Mouse (Mus musculus) embryonic facial prominence, embryonic 15.5 days (tissue): ENCODE measurements at regions not wholly inside any gene's neighbourhood (a gene's known extent, or its start where the extent isn't known, plus 50 kb on each side); places are given as distances from the start of the nearest gene placed in this dataset.

ENCODE experiments used
- ATAC-seq: fragments of 200-750 bp; cut with Nextera tagmentation; 2 replicates; pipeline ENCODE4 v1.8.0; 2017; ENCODE audit warnings: low read depth, moderate TSS enrichment; ENCODE audit not compliant: insufficient number of reproducible peaks, low FRiP score, low TSS enrichment
- H3K27ac ChIP-seq: fragments of 300-500 bp; sonication (generic); replicated peaks from 2 replicates; pipeline ENCODE4 v1.5.1; 2015; ENCODE audit warnings: mild to moderate bottlenecking, inconsistent platforms
- H3K27me3 ChIP-seq: fragments of 300-500 bp; sonication (generic); 2 replicates; pipeline ENCODE4 v1.6.1; 2015; ENCODE audit warnings: inconsistent platforms
- H3K36me3 ChIP-seq: fragments of 300-500 bp; sonication (generic); 2 replicates; pipeline ENCODE4 v1.6.1; 2015; ENCODE audit warnings: mild to moderate bottlenecking, inconsistent platforms
- H3K4me1 ChIP-seq: fragments of 300-500 bp; sonication (generic); 2 replicates; pipeline ENCODE4 v1.6.1; 2015; ENCODE audit warnings: inconsistent platforms
- H3K4me2 ChIP-seq: fragments of 300-500 bp; sonication (generic); replicated peaks from 2 replicates; pipeline ENCODE4 v1.6.1; 2015; ENCODE audit warnings: mild to moderate bottlenecking, inconsistent platforms
- H3K4me3 ChIP-seq: fragments of 300-500 bp; sonication (generic); replicated peaks from 2 replicates; pipeline ENCODE4 v1.5.1; 2015; ENCODE audit warnings: mild to moderate bottlenecking, inconsistent platforms
- H3K9ac ChIP-seq: fragments of 300-500 bp; sonication (generic); 2 replicates; pipeline ENCODE4 v1.6.1; 2015; ENCODE audit warnings: inconsistent platforms
- H3K9me3 ChIP-seq: fragments of 300-500 bp; sonication (generic); replicated peaks from 2 replicates; pipeline ENCODE4 v1.6.1; 2016; ENCODE audit warnings: inconsistent platforms
- WGBS: fragments of 180-500 bp; shearing (Covaris S2); methylation state at CpG from one replicate; pipeline ENCODE4 v1.1.7; 2015; 5-methylcytosine and 5-hydroxymethylcytosine counted together

DNA sequence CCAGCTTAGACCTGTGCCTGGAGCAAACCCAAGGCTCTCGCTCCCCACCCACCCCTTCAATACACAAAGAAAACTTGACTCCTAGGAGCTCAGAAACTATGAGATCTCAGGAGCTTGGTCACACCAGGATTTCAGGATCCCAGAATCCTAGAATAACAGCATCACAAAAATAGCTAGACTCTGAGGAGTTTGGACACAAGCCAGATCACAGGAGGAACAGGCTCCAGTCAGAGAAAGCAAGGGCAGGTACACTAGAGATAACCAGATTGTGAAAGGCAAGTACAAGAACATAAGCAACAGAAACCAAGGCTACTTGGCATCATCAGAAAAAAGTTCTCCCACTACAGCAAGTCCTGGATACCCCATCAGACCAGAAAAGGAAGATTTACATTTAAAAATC is 221.5 kb downstream of the Epha7 start:
- Histone ChIP-seq H3K27ac (no peak overlapping the region), H3K36me3 (no peaks in the 10 kb centered on the region), H3K4me3 (no peak overlapping the region), H3K9me3 (no peaks in the 10 kb centered on the region), H3K9ac (no peak overlapping the region), H3K27me3 (no peaks in the 10 kb centered on the region), H3K4me1 (no peaks in the 10 kb centered on the region), H3K4me2 (no peak overlapping the region)
- 91% methylated on average over 1 of the region's 1 CpGs for WGBS
- no peak for ATAC-seq

DNA sequence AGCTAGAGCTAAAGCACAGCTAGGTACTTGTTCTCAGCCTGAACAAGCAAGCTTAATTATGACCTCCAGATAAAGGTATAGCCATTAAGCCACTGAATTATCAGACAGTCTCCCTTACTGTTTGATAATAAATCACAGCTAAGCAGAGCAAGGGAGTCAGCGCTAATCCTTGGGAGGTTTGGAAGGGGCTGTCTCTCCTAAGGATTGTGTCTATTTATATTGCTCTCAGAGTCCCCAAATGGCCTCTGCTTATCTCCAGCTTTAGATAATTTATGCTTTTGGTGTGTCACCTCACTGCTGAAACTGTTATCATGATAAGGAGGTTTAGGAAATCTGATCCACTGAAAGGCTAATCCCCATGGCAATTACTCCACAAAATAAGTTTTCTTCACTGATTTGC is 227.1 kb downstream of the Epha7 start:
- WGBS = 53% methylated on average over 1 of the region's 1 CpGs
- no peak overlapping the region for H3K4me3 ChIP-seq
- no peak overlapping the region for H3K9ac ChIP-seq
- H3K4me1 ChIP-seq = no peaks in the 10 kb centered on the region
- no peak for ATAC-seq
- H3K4me2 ChIP-seq = no peak overlapping the region
- H3K9me3 ChIP-seq = no peaks in the 10 kb centered on the region
- H3K27me3 ChIP-seq = no peaks in the 10 kb centered on the region
- no peak overlapping the region for H3K27ac ChIP-seq
- H3K36me3 ChIP-seq = no peaks in the 10 kb centered on the region

DNA sequence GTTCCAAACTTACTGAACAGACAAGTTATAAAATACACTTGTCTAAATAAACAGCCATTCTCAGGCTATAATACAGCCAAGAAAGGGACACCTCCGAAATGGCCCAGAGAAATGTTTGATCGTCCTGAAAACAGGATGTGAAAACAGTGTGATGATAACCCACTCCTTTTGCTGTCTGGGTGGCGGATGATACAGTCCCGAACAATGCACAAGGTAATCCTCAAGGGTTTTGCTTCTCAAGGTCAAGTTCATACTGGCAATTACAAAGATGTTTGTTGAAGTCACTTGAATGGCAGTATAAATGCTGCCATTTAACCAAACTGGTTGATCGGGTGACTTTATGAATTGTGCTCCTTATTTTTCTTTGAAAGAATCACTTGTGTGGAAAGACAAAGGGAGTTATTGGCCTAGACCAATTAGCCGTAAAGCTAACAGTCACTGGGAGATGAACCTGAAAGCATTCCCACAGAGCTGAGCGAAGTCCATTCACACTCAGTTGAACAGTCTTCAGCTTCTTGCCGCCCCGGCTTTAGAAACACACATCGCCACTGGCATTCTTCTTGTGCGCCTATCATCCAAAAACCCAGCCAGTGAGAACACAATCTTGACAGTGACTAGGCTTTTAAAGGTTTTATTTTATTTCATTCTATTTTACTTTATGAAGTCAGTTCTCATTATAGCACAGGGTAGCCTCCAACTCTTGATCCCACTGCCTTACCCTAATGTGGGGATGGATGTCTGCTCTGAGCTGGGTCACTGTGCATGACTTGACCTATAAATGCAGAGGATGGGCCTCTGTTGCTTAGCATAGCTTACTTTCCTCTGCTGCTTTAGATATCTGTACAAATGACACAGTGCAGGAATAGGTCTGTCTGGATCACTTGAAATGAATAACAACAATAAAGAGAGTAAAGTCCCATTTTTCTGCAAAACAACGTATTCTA is 256.0 kb downstream of the Epha7 start:
- Histone ChIP-seq H3K9ac (no peak overlapping the region), H3K9me3 (no peaks in the 10 kb centered on the region), H3K4me1 (no peaks in the 10 kb centered on the region), H3K4me2 (no peak overlapping the region), H3K27ac (no peak overlapping the region), H3K4me3 (no peak overlapping the region), H3K27me3 (no peaks in the 10 kb centered on the region), H3K36me3 (no peaks in the 10 kb centered on the region)
- no peak for ATAC-seq
- WGBS = 79% methylated on average over 12 of the region's 12 CpGs

DNA sequence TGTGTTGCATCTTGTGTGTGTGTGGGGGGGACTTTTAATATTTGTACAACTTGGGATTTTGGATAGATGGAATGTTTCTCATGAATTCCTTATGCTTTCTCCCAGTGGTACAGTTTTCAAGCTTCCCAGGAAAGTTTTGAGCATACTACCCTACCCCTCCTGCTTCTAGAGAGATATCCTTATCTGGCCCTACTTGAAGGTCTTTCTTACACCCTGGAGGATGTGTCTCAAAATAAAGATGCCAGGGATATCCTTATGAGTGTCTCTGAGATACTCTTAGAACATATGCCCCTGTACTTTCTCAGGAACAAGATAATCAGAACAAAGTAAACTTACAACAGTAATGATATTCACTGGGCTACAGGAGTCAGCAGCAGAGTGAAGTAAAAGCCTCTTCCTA is 261.3 kb downstream of the Epha7 start:
- H3K4me1 ChIP-seq = no peaks in the 10 kb centered on the region
- no peak for ATAC-seq
- H3K36me3 ChIP-seq = no peaks in the 10 kb centered on the region
- no peak overlapping the region for H3K27ac ChIP-seq
- no peak overlapping the region for H3K4me2 ChIP-seq
- no peaks in the 10 kb centered on the region for H3K9me3 ChIP-seq
- no peak overlapping the region for H3K4me3 ChIP-seq
- H3K9ac ChIP-seq = no peak overlapping the region
- no peaks in the 10 kb centered on the region for H3K27me3 ChIP-seq

DNA sequence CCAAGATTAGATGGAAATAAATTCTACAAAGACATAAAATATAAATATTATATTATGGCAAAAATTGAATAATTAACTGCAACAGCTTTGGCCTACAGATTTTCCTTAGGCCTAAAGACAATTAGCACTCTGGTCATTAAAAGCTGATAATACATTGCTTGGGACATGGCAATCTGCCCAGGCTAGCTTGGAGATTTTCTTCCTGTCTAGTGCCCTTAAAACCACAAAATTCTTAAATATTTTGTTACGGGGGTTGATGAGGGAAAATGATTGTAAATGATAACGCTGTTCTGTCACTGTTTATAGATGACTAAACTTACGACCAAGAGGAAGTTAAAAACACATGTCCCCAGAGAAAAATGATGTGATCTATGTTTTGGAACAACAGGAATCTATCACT is 261.9 kb downstream of the Epha7 start:
- Histone ChIP-seq H3K9ac (no peak overlapping the region), H3K9me3 (no peaks in the 10 kb centered on the region), H3K4me1 (no peaks in the 10 kb centered on the region), H3K36me3 (no peaks in the 10 kb centered on the region), H3K4me3 (no peak overlapping the region), H3K27me3 (no peaks in the 10 kb centered on the region), H3K4me2 (no peak overlapping the region), H3K27ac (no peak overlapping the region)
- no peak for ATAC-seq
- WGBS = 38% methylated on average over 3 of the region's 3 CpGs

DNA sequence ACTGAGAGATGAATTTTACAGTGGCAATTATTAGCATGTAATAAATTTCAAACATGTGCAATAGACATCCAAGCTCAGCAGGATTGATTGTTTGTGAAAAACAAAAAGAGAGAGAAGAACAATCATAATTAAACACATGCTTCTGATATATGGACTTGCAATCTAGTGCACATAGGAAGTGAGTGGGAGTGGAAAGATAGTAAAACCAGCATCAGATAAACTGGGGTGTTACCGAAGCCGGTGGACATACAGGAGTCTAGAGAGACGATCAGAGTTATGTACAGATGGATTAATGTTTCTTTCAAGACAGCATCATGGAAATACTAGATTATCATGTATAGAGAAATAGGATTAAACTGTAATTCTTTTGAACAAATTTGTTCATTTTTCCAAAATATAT is 263.8 kb downstream of the Epha7 start:
- Histone ChIP-seq H3K9me3 (no peaks in the 10 kb centered on the region), H3K27me3 (no peaks in the 10 kb centered on the region), H3K4me2 (no peak overlapping the region), H3K9ac (no peak overlapping the region), H3K4me1 (no peaks in the 10 kb centered on the region), H3K27ac (no peak overlapping the region), H3K36me3 (no peaks in the 10 kb centered on the region), H3K4me3 (no peak overlapping the region)
- 86% methylated on average over 3 of the region's 3 CpGs for WGBS
- no peak for ATAC-seq

DNA sequence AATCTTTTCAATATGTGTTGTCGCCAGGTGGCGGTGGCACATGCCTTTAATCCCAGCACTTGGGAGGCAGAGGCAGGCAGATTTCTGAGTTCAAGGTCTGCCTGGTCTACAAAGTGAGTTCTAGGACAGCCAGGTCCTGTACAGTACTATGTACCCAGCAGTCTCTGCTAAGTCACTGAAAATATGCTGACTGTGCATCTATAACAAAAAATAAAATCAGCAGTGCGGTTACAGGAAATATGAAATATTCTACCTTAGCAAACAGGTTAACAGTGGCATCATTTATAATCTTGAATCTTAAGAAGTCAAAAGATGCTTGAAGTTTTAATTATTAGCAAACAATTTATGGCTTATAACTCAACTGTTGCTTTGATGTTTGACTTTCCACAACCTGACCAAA is 265.5 kb downstream of the Epha7 start:
- H3K4me2 ChIP-seq = no peak overlapping the region
- no peaks in the 10 kb centered on the region for H3K9me3 ChIP-seq
- H3K4me1 ChIP-seq = no peaks in the 10 kb centered on the region
- H3K4me3 ChIP-seq = no peak overlapping the region
- no peaks in the 10 kb centered on the region for H3K27me3 ChIP-seq
- 93% methylated on average over 3 of the region's 3 CpGs for WGBS
- ATAC-seq = no peak
- H3K9ac ChIP-seq = no peak overlapping the region
- H3K27ac ChIP-seq = no peak overlapping the region
- no peaks in the 10 kb centered on the region for H3K36me3 ChIP-seq

DNA sequence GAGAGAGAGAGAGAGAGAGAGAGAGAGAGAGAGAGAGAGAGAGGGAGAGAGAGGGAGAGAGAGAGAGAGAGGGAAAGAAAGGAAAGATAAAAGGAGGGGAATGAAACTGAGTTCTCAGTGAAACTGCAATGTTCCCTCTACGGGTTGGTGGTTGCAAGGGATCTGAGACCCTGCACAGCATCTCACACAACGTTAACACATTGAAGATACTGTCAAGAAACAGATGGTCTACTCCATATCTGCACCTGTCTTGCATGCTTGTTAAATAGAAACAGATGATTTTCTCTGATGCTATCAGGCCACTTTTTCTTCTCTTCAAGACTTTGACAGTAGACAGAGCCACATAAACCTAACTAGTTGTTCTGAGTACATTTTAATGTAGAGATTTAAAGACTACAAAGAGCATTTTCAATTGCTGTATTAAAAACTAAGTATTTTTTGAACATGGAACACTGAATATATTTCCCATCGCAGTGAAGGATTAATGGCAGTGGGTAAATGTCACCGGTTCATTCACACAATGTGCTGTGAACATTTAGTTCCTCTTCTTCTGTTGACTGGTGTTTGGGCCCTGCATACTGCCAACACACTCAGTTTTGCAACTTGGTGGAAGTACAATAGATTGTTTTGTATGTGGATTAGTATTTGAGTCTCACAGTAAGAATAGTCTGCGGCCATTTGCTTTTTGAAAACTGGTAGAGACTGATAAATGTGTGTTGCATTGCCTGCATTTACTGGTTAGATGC is 270.8 kb downstream of the Epha7 start:
- H3K27ac ChIP-seq = no peak overlapping the region
- no peaks in the 10 kb centered on the region for H3K4me1 ChIP-seq
- no peak overlapping the region for H3K4me3 ChIP-seq
- ATAC-seq = no peak
- no peak overlapping the region for H3K9ac ChIP-seq
- WGBS = 60% methylated on average over 5 of the region's 5 CpGs
- H3K9me3 ChIP-seq = no peaks in the 10 kb centered on the region
- H3K4me2 ChIP-seq = no peak overlapping the region
- no peaks in the 10 kb centered on the region for H3K36me3 ChIP-seq
- H3K27me3 ChIP-seq = no peaks in the 10 kb centered on the region

DNA sequence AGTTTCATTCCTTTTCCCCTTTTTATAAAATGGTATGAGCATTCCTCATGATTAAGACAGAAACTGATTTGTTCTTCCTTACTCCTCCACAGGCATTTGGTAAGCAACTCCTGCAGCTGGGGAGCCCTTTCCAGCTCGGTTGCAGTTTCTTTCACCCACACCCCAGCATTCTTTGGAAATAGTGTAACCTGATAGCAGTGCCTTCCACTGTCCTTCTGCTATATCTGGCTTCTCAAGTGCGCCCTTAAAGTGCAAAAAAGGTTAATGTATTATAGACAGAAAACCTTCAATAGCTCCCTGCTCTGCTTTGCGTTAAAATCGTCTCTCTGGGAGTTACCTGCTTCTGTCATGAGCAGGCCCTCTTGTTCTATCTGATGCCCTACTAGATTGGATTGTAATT is 278.0 kb downstream of the Epha7 start:
- Histone ChIP-seq H3K9me3 (no peaks in the 10 kb centered on the region), H3K36me3 (no peaks in the 10 kb centered on the region), H3K27me3 (no peaks in the 10 kb centered on the region), H3K27ac (no peak overlapping the region), H3K9ac (no peak overlapping the region), H3K4me1 (no peaks in the 10 kb centered on the region), H3K4me3 (no peak overlapping the region), H3K4me2 (no peak overlapping the region)
- no peak for ATAC-seq
- 28% methylated on average over 4 of the region's 4 CpGs for WGBS

DNA sequence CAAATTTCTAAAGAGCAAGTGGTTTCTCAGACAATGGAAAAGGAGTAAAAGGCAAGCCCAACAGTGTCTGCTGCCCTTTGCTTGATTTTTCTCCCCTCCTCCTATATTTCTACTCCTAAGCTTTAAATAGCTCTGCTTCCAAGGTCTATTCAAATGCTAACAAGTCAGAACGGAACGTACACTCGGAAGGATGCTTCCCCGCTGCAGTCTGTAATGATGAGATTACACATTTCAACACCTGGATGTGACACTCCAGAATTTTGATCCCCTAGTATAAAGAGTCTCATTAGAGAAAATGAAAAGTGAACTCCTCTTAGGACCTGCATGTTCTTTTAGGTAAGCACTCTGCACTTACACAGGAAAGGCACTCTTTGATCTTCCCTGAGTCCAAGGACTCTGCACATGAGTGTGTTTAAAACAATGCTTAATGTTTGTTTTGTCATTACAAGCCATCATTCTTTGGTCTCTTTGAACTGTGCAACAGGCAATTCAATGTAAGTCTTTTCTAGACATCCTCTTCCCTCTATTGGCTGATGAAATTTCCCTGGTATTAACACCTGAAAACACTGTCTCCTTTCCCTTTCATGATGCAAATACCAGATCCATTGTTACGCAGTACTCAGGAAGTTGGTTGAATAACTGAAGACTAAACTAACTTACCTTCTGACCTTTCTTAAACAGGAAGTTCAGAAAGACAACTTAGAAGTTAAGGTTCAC is 278.7 kb downstream of the Epha7 start:
- no peak overlapping the region for H3K4me2 ChIP-seq
- H3K4me1 ChIP-seq = no peaks in the 10 kb centered on the region
- ATAC-seq = no peak
- 48% methylated on average over 5 of the region's 5 CpGs for WGBS
- H3K9ac ChIP-seq = no peak overlapping the region
- H3K36me3 ChIP-seq = no peaks in the 10 kb centered on the region
- no peaks in the 10 kb centered on the region for H3K27me3 ChIP-seq
- no peak overlapping the region for H3K27ac ChIP-seq
- H3K4me3 ChIP-seq = no peak overlapping the region
- H3K9me3 ChIP-seq = no peaks in the 10 kb centered on the region

DNA sequence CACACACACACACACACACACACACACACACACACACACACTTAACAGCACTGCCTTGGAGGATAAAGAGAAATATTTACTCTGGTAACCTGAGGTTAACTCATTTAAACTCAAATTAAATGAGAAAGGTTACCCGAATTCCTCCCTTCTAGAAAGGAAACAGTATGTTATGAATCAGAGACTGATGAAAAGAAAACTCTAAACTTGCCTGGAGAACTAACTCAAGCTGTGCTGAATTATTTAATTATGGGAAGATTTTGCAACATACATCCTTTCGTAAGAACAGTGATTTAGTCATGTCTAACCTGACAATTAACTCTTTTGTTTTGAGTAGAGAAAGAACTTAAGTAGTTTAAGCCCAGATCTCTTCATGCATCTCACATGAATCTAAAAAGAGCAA is 289.4 kb downstream of the Epha7 start:
- H3K4me2 ChIP-seq = no peak overlapping the region
- no peak overlapping the region for H3K4me3 ChIP-seq
- H3K9ac ChIP-seq = no peak overlapping the region
- whole genome bisulfite sequencing = 24% methylated on average over 2 of the region's 2 CpGs
- 0 out of 2 replicates have a peak, but pooled peaks cover 4% of the 10 kb centered on the region for H3K4me1 ChIP-seq
- H3K9me3 ChIP-seq = no peaks in the 10 kb centered on the region
- no peak for ATAC-seq
- no peaks in the 10 kb centered on the region for H3K36me3 ChIP-seq
- H3K27me3 ChIP-seq = no peaks in the 10 kb centered on the region
- no peak overlapping the region for H3K27ac ChIP-seq
